Mouse (Mus musculus) cerebellum, adult 8-10 months (tissue): Measurements from ENCODE around the gene Ak6.

ENCODE experiments used
- DNase-seq: peaks from one replicate; pipeline ENCODE4 v3.0.0; 2022

Ak6 gene

DNA sequence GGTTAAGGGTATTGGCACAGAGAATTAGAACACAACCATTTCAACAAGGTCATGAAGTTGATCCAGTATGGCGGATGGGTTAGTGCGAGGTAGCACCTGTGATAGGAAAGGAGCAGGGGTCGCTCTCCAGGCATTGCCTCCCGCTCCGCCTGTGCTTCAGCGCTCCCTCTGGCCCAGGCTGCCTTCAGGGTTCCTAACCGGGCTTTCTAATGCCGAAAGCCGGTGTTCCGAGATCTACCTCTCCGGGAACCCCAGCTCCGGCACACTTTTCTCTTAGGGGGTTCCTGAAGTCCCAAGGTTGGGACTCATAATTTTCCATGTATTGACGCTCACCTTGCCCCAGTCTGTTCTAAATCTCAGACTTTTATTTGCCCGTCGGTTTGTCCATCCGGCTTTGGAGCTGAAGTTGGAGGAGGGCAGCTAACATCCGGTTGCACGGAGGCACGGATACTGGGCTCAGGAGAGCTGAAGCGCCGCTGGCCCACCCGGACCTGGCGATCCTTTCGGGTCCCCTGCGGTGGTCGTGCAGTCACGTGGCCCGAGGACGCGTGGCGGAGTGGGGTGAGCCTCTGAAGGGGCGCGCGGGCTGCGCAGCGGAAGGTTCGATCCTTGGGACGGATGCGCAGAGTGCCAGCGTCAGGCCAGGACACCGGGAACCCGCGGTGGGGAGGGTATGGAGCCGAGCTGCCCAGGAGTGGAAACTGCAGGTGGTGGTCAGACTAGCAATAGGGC is 18.7 kb downstream of the Ak6 start, which contains the start of gene Ccdc125:
Ccdc125 (plus strand) TSS at position 427 of the 732 bp plus-strand sequence.
- DNase-seq, result no peak

DNA sequence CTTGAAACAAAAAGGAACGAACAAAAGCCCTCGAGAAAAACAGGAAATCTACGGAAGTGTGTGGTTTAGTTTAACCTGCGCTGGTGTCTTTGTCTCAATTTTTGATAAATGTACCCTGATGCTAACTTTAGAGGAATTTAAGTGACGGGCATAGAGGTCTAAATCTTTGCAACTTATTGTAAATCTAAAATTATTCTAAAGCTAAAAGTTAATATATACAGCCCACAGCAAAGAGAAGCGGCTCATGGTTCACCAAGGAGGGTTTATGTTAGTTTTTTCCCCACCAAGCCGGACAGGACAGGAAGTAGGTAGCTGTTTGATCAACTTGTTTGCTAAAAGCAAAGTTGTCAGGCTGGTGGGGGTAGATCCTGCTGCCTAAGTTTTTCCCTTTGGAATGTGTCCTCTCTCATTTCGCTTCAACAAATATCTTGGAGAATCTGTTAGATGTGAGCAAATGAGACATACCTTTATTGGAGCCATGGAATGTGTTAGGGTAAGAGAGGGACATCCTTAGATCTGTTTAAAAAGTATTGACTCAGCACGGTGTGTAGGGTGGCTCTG is 19.5 kb downstream of the Ak6 start:
- DNase-seq, result no peak

DNA sequence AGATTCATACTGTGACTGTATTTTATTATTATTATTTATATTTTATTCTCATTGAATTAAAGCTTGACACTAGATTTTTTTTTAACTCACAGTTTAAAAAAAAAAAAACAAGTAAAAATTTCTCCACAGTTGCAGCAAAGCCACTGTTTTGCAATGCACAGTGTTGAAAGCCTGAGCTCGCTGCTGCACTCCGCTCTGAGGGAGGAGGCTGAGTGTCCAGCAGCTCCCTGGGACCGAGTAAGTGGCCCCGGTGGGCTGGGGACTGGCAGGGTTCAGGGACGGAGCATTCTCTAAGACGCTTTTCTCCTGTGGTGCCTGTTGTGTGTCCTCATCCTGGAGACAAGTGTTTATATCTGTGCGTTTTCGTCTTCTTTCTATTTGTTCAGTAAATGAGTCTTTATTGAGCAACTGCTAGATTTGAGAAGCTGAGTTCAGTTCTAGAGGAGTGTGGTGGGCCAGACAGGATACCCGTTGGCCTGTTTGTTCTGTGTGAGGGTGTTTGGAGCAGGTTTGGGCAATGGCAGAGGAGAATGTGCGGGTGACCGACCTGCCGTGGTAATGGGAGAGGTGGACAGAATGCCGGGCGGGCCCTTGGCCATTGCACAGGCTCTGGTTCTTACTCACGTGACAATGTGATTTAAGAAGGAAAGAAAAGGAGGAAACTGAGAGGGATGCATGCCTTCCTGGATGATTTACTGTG is 25.3 kb downstream of the Ak6 start:
- no peak for DNase-seq

DNA sequence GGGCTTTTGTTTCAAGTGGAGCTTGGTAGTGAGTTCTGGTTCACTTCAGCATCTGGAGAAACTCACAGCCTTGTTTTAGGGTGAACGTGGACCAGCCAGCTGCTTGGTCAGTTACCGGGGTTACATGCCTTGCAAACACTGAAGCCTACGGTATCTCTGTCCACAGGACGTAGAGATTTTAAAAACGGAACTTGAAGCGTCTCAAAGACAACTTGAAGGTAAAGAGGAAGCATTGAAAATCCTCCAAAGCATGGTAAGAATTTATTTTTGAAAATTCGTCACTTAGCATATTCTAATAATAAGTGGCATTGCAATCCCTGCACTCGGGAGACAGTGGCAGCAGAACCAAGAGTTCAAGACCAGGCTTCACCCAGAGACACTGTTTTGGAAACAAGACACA is 30.8 kb downstream of the Ak6 start:
- no peak for DNase-seq

DNA sequence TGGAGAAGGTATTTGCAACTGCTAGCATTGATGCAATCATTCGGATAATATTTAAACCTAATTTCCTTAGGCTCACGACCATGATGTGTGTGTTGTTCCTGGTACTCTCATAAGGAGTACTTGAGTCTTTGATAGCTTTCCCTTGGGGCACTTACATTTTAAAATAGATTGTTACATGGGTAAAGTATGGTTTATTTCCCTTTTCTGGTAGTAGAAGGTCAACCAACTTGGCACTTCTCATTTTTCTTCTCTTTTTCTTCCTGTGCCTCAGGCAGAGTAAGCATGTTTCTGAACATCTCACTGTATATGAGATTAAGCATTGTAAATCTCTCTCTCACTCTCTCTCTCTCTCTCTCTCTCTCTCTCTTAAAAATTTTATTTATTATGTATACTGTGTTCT is 32.1 kb downstream of the Ak6 start:
- no peak for DNase-seq

DNA sequence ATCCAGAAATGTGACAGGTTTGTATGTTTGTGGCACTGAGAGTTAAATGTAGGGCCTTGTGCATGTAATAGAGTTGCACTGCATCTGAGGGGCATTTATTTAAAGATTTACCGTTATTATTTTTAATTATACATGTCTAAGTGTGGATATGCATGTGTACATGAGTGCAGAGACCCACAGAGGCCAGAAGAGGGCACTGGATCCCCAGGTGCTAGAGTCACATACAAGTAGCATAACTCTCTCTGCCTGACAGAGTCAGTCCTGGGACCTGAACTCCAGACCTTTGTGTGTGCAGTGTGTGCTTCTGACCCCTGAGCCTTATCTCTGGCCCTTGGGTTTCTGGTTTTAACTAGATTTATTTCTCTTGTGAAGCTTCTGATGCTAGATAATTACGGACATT is 33.6 kb downstream of the Ak6 start:
- DNase-seq, result no peak

DNA sequence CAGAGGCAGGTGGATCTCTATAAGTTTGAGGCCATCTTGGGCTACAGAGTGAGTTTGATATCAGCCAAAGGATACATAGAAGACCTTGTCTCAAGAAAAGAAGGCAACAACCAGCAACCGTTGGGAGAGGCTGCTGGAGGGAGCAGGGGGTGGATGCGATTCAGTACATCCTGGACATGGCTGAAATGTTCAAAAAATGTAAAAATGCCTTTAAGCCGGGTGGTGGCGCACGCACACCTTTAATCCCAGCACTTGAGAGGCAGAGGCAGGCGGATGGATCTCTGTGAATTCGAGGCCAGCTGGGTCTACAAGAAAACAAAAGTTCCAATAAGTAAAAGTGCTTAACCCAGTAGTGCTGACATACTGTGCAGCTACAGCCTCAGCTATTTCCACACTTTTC is 36.7 kb downstream of the Ak6 start:
- DNase-seq, result no peak

DNA sequence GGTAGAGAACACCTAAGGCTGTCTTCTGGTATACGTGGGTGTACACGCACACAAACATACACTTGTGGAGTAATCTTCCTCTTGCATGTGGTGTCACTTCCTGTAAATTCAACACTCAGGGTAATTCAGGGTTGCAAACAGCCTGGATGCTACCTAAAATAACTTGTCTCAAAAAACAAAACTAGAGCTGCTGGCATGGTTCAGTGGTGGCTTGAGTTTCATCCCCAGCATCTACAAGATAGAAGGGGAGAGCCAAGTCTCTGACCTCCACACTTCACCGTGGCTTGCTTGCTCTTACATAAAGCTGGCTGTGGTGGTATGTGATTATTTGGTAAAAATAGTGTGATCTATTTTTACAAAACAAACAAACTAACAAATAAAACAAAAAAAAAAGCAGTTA is 46.8 kb downstream of the Ak6 start:
- DNase-seq, result no peak

DNA sequence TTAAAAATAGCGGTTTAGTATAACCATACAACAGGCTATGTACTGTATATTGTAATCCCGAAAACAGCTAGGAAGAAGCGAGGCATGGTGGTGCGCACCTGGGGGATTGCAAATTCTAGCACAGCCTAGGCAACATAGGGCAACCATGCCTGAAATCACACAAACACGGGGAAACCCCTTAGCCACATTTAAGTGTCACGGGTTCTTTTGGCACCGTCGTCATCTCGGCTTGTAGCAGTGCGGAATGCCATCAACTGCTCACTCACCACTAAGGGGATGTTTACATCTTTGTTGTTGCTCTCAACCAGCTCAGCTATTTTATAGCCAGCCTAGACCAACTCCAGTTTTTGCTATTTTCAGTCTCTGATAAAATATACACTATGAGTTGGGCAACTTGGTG is 48.1 kb downstream of the Ak6 start:
- no peak for DNase-seq

DNA sequence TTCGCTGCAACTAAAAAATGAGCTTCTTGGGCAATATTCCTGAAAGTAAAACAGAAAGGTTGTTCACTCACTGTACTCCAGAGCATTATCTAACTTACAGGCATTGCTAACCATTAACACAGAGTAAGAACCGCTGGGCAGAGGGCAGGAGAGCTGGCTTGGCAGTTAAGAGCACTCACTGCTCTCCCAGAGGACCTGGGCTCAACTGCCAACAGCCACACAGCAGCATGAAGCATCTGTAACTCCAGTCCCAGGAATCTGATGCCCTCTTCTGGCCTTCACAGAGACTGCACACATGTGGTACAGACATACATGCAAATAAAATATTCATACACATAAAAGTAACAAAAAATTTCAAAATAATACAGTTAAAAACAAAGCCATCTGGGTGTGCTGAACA is 52.7 kb downstream of the Ak6 start:
- no peak for DNase-seq

DNA sequence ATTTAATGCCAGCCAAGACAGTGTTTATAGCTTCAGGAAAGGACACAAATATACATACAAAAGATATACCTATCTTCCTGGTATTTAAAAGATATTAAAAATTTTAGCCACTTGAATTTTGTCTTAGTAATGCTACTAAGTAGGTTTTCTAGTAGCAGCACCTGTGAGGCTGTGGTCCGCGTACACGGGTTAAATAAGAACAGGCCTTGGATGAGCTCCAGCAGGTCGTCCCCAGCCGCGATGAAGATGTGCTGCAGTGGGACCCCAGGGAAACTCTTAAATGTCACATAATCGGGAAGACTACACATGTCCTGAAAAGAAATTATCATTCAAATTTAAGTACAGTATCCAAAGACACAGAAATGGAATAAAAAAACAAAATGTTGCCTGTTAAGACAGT is 55.4 kb downstream of the Ak6 start:
- DNase-seq, result no peak

DNA sequence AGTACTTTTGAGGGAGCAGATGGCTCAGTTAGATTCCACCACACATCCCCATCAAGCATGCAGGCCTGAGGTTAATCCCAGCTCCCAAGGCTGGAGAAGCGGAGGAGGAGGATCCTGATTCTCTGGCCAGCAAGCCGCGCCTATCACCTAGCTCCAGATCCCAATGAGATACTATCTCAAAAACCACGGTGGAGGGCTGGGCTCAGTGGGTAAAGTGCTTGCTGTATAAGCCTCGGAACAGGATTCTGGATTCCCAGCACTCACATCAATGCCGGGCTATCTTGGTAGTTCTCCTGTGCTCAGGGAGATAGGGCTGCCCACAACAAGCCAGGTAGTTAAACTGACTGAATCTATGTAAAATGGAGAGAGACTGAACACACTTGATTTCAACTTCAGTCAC is 64.7 kb downstream of the Ak6 start:
- no peak for DNase-seq
